Comparison of ENCODE assay signal across 30 mouse cellular contexts in the genomic region with DNA sequence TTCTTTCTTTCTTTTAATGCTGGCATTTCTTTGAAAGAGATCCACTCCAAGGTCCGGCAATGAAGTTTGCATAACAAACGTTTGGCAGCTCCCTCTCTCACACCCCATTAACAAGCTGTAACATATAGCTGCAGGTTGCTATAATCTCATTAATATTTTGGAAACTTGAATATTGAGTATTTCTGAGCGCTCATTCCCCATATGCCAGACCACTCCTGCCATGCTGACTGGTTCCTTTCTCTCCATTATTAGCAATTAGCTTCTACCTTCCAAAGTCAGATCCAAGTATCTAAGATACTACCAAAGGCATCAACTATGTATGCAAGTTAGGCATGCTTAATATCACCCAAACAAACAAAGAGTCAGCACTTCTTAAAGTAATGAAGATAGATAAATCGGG. TPM values are rescaled to one million over a fixed set of nuclear protein-coding genes. Genes with fewer than 3 reads are reported as not detected.
DNase-seq lines count a peak whose midpoint lies in the region; ATAC-seq lines count a peak whose summit lies in the region.
"Had no signal": no experiment of that assay in that cellular context is flagged by ENCODE, and none has a peak within 500 bp of the region (broad histone marks: within the 10 kb centered on the region; RNA-seq: fewer than 3 reads in every experiment).

No protein-coding gene starts in this region.

- H3K4me3 ChIP-seq in forebrain, embryonic 14.5 days (ENCODE audit: low read depth, low read length), result no peak overlapping the region
- no peak overlapping the region for H3K4me3 ChIP-seq in forebrain, embryonic 10.5 days
- H3K4me3 ChIP-seq in hindbrain, embryonic 15.5 days, result 0 out of 2 replicates have a peak overlapping the region, but pooled peaks have one; percentile 49
- no peak overlapping the region for H3K4me3 ChIP-seq in hindbrain, embryonic 13.5 days
- H3K4me3 ChIP-seq: erythroblast, embryonic 14.5 days; heart, adult 2 months had no signal

- no peak overlapping the region for H3K9ac ChIP-seq in forebrain, embryonic 14.5 days (ENCODE audit: low read length)
- H3K9ac ChIP-seq in hindbrain, embryonic 15.5 days, result no peak overlapping the region
- H3K9ac ChIP-seq in hindbrain, embryonic 13.5 days, result no peak overlapping the region
- H3K9ac ChIP-seq: embryonic facial prominence, embryonic 13.5 days; forebrain, embryonic 13.5 days had no signal

- no peak for ATAC-seq in forebrain, embryonic 14.5 days
- no peak for ATAC-seq in hindbrain, embryonic 15.5 days (ENCODE audit: low FRiP score, low read depth)
- ATAC-seq in hindbrain, embryonic 13.5 days (ENCODE audit: low FRiP score), result no peak
- ATAC-seq: activated CD4-positive, CD25-positive, alpha-beta regulatory T cell, adult 4 months; hindbrain, embryonic 16.5 days; inflammation-experienced regulatory T-cells, adult 6 months; intestine, embryonic 16.5 days had no signal

- peaks cover 12% of the 10 kb centered on the region for H3K4me1 ChIP-seq in forebrain, embryonic 14.5 days (ENCODE audit: control insufficient read depth, insufficient read depth, low read length)
- H3K4me1 ChIP-seq in forebrain, embryonic 10.5 days, result peaks cover 31% of the 10 kb centered on the region
- peaks cover 33% of the 10 kb centered on the region for H3K4me1 ChIP-seq in hindbrain, embryonic 15.5 days (replicated peaks)
- peaks cover 34% of the 10 kb centered on the region for H3K4me1 ChIP-seq in hindbrain, embryonic 13.5 days (replicated peaks)

- no peaks in the 10 kb centered on the region for H3K36me3 ChIP-seq in forebrain, embryonic 14.5 days (ENCODE audit: control insufficient read depth, insufficient read depth, low read length)
- no peaks in the 10 kb centered on the region for H3K36me3 ChIP-seq in forebrain, embryonic 10.5 days (replicated peaks)
- no peaks in the 10 kb centered on the region for H3K36me3 ChIP-seq in hindbrain, embryonic 15.5 days
- H3K36me3 ChIP-seq in hindbrain, embryonic 13.5 days, result no peaks in the 10 kb centered on the region
- H3K36me3 ChIP-seq: embryonic facial prominence, embryonic 13.5 days; heart, embryonic 10.5 days; heart, embryonic 13.5 days had no signal

- 3% methylated on average over 4 of the region's 4 CpGs for WGBS in forebrain, embryonic 14.5 days
- WGBS in forebrain, embryonic 10.5 days, result 1% methylated on average over 4 of the region's 4 CpGs
- under 1% methylated on average over 4 of the region's 4 CpGs for WGBS in hindbrain, embryonic 15.5 days
- WGBS in hindbrain, embryonic 13.5 days, result 2% methylated on average over 4 of the region's 4 CpGs

- H3K27ac ChIP-seq in forebrain, embryonic 14.5 days (ENCODE audit: low read depth, low read length), result no peak overlapping the region
- no peak overlapping the region for H3K27ac ChIP-seq in forebrain, embryonic 10.5 days
- H3K27ac ChIP-seq in hindbrain, embryonic 15.5 days (replicated peaks), result no peak overlapping the region
- no peak overlapping the region for H3K27ac ChIP-seq in hindbrain, embryonic 13.5 days
- H3K27ac ChIP-seq: embryonic facial prominence, embryonic 13.5 days; forebrain, embryonic 13.5 days; heart, adult 2 months; heart, embryonic 10.5 days; heart, embryonic 13.5 days had no signal

- H3K27me3 ChIP-seq in forebrain, embryonic 14.5 days (replicated peaks; ENCODE audit: control insufficient read depth, insufficient read depth, low read length), result peaks cover 64% of the 10 kb centered on the region
- peaks cover 94% of the 10 kb centered on the region for H3K27me3 ChIP-seq in forebrain, embryonic 10.5 days (ENCODE audit: poor library complexity, severe bottlenecking)
- peaks cover 69% of the 10 kb centered on the region for H3K27me3 ChIP-seq in hindbrain, embryonic 15.5 days
- peaks cover 87% of the 10 kb centered on the region for H3K27me3 ChIP-seq in hindbrain, embryonic 13.5 days

- H3K4me2 ChIP-seq in forebrain, embryonic 14.5 days (ENCODE audit: low read length), result no peak overlapping the region
- peak overlapping the region; percentile 97; the same call in 1 of the 2 replicates for H3K4me2 ChIP-seq in hindbrain, embryonic 15.5 days
- H3K4me2 ChIP-seq in hindbrain, embryonic 13.5 days, result no peak overlapping the region

- DNase-seq in embryo, embryonic 10.5 days (ENCODE audit: low spot score), result peak; percentile 38
- DNase-seq in embryo, embryonic 10 days (ENCODE audit: low spot score), result no peak
- DNase-seq in forebrain, embryonic 14.5 days (ENCODE audit: low spot score), result peak; percentile 23
- no peak for DNase-seq in forebrain, embryonic 10.5 days (ENCODE audit: extremely low spot score, low spot score)
- peak; percentile 25 for DNase-seq in retina, postnatal 1 day
- DNase-seq in retina, embryonic 14.5 days (ENCODE audit: low spot score), result no peak
- DNase-seq: adrenal gland, adult 8-10 months; adrenal gland, postnatal 25 days; cerebellum, adult 11-12 months; cerebellum, adult 8-10 months; cerebellum, postnatal 36 days; gastrocnemius, postnatal 10 days; gastrocnemius, postnatal 36 days; heart, adult 2 months; heart, postnatal 14 days; heart, postnatal 4 days; kidney, adult 18-20 months had no signal

- H3K9me3 ChIP-seq in forebrain, embryonic 14.5 days (replicated peaks; ENCODE audit: control insufficient read depth, low read length), result no peaks in the 10 kb centered on the region
- H3K9me3 ChIP-seq in forebrain, embryonic 10.5 days, result no peaks in the 10 kb centered on the region
- H3K9me3 ChIP-seq in hindbrain, embryonic 15.5 days, result no peaks in the 10 kb centered on the region
- H3K9me3 ChIP-seq in hindbrain, embryonic 13.5 days, result no peaks in the 10 kb centered on the region
- H3K9me3 ChIP-seq: embryonic facial prominence, embryonic 13.5 days; forebrain, embryonic 13.5 days; heart, embryonic 10.5 days; heart, embryonic 13.5 days had no signal

RNA-seq across cellular contexts. Expression of a gene that starts 4.4 kb away (rescaled TPM):
- 0.23 TPM in 1 of 2 replicates, not detected in the other for polyA plus RNA-seq in forebrain, embryonic 14.5 days (2014; fragmentation: Nextera tagmentation; extraction: Ambion mirVana)
- polyA plus RNA-seq in forebrain, embryonic 10.5 days (2016; fragmentation: Nextera tagmentation; extraction: Ambion mirVana), result not detected in 2 replicates
- 13.9 and 17.5 TPM in 2 replicates for polyA plus RNA-seq in hindbrain, embryonic 15.5 days (2015; fragmentation: Nextera tagmentation; extraction: Ambion mirVana)
- polyA plus RNA-seq in hindbrain, embryonic 13.5 days (2015; fragmentation: Nextera tagmentation; extraction: Ambion mirVana), result 7.7 and 20.0 TPM in 2 replicates
- polyA plus RNA-seq: activated CD4-positive, CD25-positive, alpha-beta regulatory T cell, adult 4 months; cortical plate, adult 2 months; erythroblast, embryonic 14.5 days; forebrain, embryonic 13.5 days; heart, adult 2 months; heart, embryonic 10.5 days; heart, embryonic 13.5 days; heart, embryonic 16.5 days; inflammation-experienced regulatory T-cells, adult 6 months had no signal

Comparison
In these comparisons a context has a peak if more than half of its experiments do, and no peak if none do; other contexts are left out.
1. DNase-seq: peak in embryo, embryonic 10.5 days (single experiment), forebrain, embryonic 14.5 days (single experiment) and retina, postnatal 1 day (single experiment); none in embryo, embryonic 10 days (single experiment), forebrain, embryonic 10.5 days (single experiment) and retina, embryonic 14.5 days (single experiment).